Mouse (Mus musculus): ENCODE data around the gene Rpl37a.

Gene Rpl37a

DNA sequence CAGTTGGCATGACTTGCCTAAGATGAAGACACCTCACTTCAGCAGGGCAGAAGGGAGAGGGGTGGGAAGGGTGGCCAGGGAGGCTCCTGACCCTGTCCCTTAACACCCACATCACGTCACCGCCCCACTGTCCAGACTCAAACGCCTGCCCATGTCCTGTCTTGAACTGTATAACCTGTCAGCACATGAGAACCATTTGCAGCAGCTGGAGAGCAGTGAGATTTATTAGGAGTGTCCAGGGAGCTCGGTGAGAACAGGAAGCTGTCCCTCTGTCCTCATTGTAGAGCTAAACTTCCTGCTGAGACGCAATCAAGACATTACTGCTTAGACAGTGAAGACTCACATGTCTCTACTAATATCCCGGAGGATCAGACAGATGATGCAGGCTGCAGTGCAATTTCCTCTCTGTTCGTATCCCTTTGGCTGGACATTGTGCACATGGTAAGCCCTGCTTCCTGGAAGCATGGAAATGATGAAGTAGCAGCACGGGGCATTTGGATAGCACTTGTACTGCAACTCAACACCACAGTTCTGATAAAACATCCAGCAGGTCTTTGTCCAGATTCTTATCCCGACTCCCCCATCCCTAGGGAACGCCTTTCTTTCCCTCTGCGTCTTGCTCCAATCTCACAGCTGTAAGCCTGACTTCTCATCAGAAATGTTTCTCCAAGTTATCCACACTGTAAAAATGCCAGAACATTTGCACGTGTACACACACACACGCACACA is 25.5 kb downstream of the Rpl37a start:
- in situ Hi-C loops (cut with MseI, MboI): no loop called here

DNA sequence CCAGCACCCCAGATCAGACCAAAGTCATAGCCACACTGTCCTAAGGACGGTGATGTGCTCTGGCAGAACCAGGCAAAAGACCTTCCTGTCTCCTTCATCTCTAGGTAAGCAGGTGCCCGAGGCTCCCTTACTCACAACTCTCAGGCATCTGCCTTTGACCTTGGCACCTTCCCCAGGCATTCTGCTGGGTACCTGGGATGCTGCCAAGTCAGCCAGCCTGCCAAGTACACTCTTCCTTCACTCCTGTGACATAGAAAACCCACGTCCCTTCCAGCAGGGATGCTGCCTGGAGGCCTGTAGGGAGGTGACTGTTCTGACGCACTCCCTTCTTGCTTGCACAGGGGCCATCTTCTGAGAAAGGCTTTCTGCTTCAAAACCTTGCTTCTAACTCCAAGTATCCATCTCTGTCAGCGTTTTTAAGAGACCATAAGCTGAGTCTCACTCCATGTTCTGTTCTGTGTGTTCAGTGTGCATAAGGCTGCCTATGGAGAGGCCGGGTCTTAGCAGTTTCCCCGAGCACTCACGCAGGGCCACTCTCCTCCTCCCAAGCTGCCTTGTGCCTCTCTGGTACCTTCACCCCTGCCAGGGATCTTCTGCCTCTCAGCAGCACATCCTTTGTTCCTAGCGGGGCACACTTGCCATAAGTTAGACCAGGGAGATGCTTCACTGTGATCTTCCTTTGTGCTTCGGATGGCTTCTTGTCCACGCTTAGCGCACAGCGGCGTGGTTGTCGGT is 28.0 kb downstream of the Rpl37a start:
- in situ Hi-C loops (cut with MseI, MboI): no loop called here

DNA sequence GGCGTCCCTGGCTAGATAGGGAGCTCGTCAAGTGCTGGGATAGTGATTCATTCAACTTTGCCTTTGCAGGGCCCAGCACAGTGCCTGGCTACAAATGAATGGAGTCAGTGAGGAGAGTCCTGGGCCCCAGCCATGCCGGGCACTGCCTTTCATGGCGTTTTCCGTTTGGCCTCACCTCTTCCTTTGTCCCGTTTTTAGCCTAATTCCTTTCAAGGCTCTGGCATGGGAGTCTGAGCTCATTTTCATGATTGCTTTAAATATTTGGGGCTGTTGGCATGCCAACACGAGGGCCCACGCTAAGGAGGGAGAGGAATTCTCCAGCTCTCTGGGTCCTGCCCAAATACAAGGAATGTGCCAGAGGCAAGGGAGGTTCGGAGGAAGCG is 28.6 kb downstream of the Rpl37a start:
- in situ Hi-C loops (cut with MseI, MboI): no loop called here

DNA sequence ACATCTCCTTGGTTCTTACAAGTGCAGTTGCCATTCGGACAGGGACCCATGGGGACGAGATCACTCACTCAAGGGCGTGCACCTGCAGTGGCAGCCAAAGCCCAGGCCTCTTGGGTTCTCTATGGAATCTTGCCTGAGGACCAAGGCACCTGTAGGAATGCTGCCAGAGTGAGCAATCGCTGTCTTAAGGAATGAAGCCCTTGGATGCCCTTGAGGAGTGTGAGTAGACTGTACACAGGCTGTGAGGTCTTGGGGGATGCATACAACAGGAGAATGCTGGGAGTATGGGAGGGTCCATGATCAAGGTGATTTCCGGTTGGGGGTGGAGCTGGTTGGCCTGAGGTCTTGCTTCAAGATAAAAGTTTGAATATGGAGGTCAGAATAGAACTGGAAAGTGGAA is 30.3 kb downstream of the Rpl37a start:
- in situ Hi-C loops (cut with MseI, MboI): no loop called here

DNA sequence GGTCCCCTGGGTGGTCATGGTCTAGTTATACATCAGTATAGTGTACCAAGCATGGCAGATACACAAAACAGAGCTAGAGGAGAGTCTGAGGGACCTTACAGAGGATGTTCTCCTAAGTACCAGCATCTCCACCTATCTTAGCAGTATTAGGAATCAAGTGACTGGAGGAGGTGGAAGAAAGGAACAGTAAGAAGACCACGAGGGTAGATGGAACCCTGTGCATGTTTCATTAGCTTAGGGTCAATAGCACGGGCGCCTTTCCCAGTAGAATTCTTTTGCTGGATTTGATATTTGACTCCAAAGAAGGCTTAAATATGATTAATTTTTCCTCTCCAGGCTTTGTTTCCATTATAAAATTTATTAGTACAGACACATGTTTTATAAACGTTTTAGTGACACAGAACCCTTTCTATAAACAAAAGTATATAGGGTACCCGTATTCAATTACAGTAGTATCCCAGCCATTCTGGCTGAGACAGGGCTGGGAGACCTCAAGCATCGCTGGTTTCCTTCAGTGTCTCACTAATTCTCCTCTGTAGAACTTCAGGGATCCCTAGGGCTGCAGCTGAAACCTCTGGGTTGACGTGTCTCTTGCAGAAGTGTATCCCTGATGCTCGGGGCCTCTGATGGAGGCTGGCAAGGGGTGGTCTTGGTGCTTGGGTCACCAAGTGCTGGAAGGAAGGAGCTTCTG is 33.9 kb downstream of the Rpl37a start:
- in situ Hi-C loops (cut with MseI, MboI): no loop called here

DNA sequence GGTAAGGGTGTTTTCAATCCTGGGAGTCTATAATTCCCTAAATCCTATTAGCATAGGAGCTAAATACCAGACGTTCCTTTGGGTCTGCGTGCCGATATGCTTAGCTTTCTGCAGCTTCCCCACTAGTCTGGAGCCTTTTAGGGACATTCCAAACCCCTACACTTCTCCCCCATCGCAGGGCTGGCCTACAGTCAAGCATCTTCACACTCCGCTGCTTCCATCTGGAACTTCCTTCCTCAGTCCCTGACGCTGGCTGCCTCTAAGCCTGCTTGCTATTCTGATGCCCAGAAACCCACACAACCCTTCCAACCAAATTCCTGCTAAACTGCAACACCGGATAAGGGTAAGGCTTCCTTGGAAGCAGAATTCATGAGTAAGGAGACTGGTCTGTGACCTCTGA is 35.3 kb downstream of the Rpl37a start:
- in situ Hi-C loops (cut with MseI, MboI): no loop called here

DNA sequence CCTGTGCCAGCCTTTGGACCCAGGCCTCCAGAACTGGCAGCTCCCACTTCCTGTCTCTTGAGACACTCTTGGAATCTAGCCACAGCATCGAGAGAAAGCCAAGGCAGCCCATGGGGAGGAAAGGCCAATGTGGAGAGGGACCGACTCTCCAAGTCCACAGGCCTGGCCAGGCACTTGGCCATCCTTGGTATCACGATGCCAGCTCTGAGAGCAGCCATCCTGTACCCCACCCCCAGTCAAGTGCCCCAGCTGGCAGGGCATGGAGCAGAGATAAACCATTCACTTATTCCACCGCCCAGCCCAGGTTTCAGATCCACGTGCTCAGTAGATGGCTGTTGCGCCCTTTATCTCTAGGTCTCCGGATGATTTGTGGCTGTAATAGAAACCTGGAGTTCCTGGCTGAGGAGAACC is 40.3 kb downstream of the Rpl37a start:
- in situ Hi-C loops (cut with MseI, MboI): no loop called here

DNA sequence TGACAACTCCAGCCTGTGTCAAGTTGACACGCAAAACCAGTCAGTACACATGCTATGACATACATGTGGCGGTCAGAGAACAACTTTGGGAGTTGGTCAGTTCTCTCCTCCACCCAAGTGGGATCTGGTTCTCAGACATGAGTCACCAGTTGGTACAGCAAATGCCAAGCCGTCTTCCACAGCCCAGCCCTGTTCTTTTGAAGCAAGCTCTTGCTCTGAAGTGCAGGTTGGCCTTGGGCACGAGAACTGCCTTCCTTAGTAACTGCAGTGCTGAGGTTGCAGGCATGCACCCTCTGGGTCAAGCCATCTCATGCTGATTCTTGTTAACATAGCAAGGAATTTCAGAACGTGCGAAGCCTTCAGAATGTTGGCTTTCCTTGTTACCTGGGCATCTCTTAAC is 42.1 kb downstream of the Rpl37a start:
- in situ Hi-C loops (cut with MseI, MboI): no loop called here

DNA sequence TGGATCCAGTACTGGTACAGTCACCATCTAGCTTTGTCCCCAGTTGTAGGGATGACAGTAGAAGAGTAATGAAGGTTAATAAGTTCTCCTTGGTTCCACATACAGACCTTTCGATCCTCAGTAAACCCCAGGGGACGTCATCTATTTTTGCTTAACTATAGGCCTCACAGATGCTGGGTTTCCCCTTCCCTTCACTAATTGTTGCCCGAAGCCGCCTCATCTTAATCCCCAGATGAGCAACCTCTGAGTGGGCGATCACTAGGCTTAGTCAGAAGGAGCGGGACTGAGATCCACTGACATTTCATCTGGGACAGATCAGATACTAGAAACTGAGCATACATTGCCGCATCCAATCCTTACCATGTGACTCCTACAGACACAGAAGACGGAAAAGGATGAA is 44.1 kb downstream of the Rpl37a start:
- in situ Hi-C loops (cut with MseI, MboI): no loop called here

DNA sequence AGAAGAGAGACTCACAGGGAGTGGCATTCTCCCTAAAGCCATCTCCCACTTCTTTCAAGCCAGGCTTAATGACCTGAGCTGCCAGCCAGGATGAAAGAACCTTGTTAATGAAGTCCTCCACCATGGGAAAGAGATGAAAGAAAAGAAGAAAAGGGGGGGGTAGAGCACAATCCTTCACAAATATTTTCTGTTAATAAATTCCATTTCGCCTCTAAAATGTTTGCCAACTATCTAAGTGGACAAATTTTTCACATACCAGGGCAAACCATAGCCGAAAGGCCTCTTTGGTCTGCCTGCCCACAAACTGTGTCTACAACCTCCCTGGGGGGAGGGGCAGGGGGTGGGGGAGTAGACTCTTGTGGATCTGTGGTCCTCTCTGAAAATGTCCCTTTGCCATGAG is 44.7 kb downstream of the Rpl37a start:
- in situ Hi-C loops (cut with MseI, MboI): no loop called here

DNA sequence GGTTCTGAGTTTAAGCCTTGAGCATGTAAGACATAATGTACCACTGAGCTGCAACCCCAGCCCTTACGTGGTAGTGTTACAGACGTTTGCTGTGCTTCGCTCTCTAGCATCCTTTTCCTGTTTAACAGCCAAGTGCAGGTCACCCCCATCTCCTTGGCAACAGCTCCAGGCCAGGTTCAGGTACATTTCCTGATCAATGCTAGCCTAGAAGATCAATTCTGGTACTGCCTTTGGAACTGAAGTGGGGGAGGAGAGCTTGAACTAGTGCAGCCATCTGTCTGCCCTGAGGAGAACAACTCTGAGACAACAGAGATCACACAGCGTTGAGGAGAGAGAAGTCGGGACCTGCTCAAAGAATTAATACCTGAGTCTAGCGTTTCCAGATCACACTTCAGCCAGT is 48.7 kb downstream of the Rpl37a start:
- in situ Hi-C loops (cut with MseI, MboI): no loop called here

Data from mouse trophoblast stem cell (cell line).